Mouse (Mus musculus) embryonic facial prominence, embryonic 15.5 days (tissue): Measurements from ENCODE around the gene Scd3. TPM values are rescaled to one million over a fixed set of nuclear protein-coding genes. Genes with fewer than 3 reads are reported as not detected.

Source experiments
- ATAC-seq: fragments of 200-750 bp; cut with Nextera tagmentation; 2 replicates; pipeline ENCODE4 v1.8.0; 2017; ENCODE audit warnings: low read depth, moderate TSS enrichment; ENCODE audit not compliant: insufficient number of reproducible peaks, low FRiP score, low TSS enrichment
- H3K27ac ChIP-seq: fragments of 300-500 bp; sonication (generic); replicated peaks from 2 replicates; pipeline ENCODE4 v1.5.1; 2015; ENCODE audit warnings: mild to moderate bottlenecking, inconsistent platforms
- H3K27me3 ChIP-seq: fragments of 300-500 bp; sonication (generic); 2 replicates; pipeline ENCODE4 v1.6.1; 2015; ENCODE audit warnings: inconsistent platforms
- H3K36me3 ChIP-seq: fragments of 300-500 bp; sonication (generic); 2 replicates; pipeline ENCODE4 v1.6.1; 2015; ENCODE audit warnings: mild to moderate bottlenecking, inconsistent platforms
- H3K4me1 ChIP-seq: fragments of 300-500 bp; sonication (generic); 2 replicates; pipeline ENCODE4 v1.6.1; 2015; ENCODE audit warnings: inconsistent platforms
- H3K4me2 ChIP-seq: fragments of 300-500 bp; sonication (generic); replicated peaks from 2 replicates; pipeline ENCODE4 v1.6.1; 2015; ENCODE audit warnings: mild to moderate bottlenecking, inconsistent platforms
- H3K4me3 ChIP-seq: fragments of 300-500 bp; sonication (generic); replicated peaks from 2 replicates; pipeline ENCODE4 v1.5.1; 2015; ENCODE audit warnings: mild to moderate bottlenecking, inconsistent platforms
- H3K9ac ChIP-seq: fragments of 300-500 bp; sonication (generic); 2 replicates; pipeline ENCODE4 v1.6.1; 2015; ENCODE audit warnings: inconsistent platforms
- H3K9me3 ChIP-seq: fragments of 300-500 bp; sonication (generic); replicated peaks from 2 replicates; pipeline ENCODE4 v1.6.1; 2016; ENCODE audit warnings: inconsistent platforms
- WGBS: fragments of 180-500 bp; shearing (Covaris S2); methylation state at CpG from one replicate; pipeline ENCODE4 v1.1.7; 2015; 5-methylcytosine and 5-hydroxymethylcytosine counted together
- polyA plus RNA-seq: library from polyadenylated mRNA; unstranded; fragments of >200 nt; fragmentation: Nextera tagmentation; extraction: Ambion mirVana; gene quantifications from 2 replicates; pipeline ENCODE4 v1.2.1, GENCODE M21; 2015

The Scd3 gene
- 0.89 and 0.96 TPM in 2 replicates for polyA plus RNA-seq

GRCm38 (mm10) chr19:44203015-44203564 lies at the start of gene Scd3:
TSS of gene Scd3 (plus strand) at chr19:44203269.
- H3K27ac ChIP-seq = no peak within 1 kb of the TSS
- no peak; the same call in 1 of the 2 replicates for ATAC-seq
- no peaks in the 10 kb centered on the region for H3K4me1 ChIP-seq
- H3K36me3 ChIP-seq = no peaks in the 10 kb centered on the region
- H3K27me3 ChIP-seq = no peaks in the 10 kb centered on the region
- no peaks in the 10 kb centered on the region for H3K9me3 ChIP-seq
- H3K9ac ChIP-seq = no peak within 1 kb of the TSS
- H3K4me3 ChIP-seq = no peak within 1 kb of the TSS
- 86% methylated on average over 9 of the region's 9 CpGs for WGBS
- no peak within 1 kb of the TSS for H3K4me2 ChIP-seq

- Histone ChIP-seq H3K36me3 (no peaks in the 10 kb centered on the region), H3K27me3 (peaks cover 29% of the 10 kb centered on the region), H3K4me3 (no peak overlapping the region), H3K9ac (no peak overlapping the region), H3K4me1 (no peaks in the 10 kb centered on the region), H3K4me2 (no peak overlapping the region), H3K27ac (no peak overlapping the region), H3K9me3 (no peaks in the 10 kb centered on the region)
- ATAC-seq = no peak
- 75% methylated on average over 5 of the region's 5 CpGs for WGBS
These were observed 49.3 kb upstream of the Scd3 start for GRCm38 (mm10) chr19:44153781-44154180.

- Histone ChIP-seq H3K27ac (no peak overlapping the region), H3K4me3 (no peak overlapping the region), H3K36me3 (no peaks in the 10 kb centered on the region), H3K4me1 (no peaks in the 10 kb centered on the region), H3K27me3 (peaks cover 25% of the 10 kb centered on the region), H3K9ac (no peak overlapping the region), H3K4me2 (no peak overlapping the region), H3K9me3 (no peaks in the 10 kb centered on the region)
- 90% methylated on average over 10 of the region's 10 CpGs for WGBS
- no peak for ATAC-seq
These were observed 46.1 kb upstream of the Scd3 start for GRCm38 (mm10) chr19:44157005-44157404.

GRCm38 (mm10) chr19:44159386-44159785 lies 43.7 kb upstream of the Scd3 start:
- Histone ChIP-seq H3K36me3 (no peaks in the 10 kb centered on the region), H3K4me1 (no peaks in the 10 kb centered on the region), H3K27me3 (peaks cover 12% of the 10 kb centered on the region), H3K4me3 (no peak overlapping the region), H3K27ac (no peak overlapping the region), H3K9ac (no peak overlapping the region), H3K9me3 (no peaks in the 10 kb centered on the region), H3K4me2 (no peak overlapping the region)
- 78% methylated on average over 3 of the region's 3 CpGs for WGBS
- no peak for ATAC-seq

- ATAC-seq = no peak
- H3K36me3 ChIP-seq = no peaks in the 10 kb centered on the region
- 9% methylated on average over 3 of the region's 3 CpGs for WGBS
These were observed 41.6 kb upstream of the Scd3 start for GRCm38 (mm10) chr19:44161515-44161914.

DNA sequence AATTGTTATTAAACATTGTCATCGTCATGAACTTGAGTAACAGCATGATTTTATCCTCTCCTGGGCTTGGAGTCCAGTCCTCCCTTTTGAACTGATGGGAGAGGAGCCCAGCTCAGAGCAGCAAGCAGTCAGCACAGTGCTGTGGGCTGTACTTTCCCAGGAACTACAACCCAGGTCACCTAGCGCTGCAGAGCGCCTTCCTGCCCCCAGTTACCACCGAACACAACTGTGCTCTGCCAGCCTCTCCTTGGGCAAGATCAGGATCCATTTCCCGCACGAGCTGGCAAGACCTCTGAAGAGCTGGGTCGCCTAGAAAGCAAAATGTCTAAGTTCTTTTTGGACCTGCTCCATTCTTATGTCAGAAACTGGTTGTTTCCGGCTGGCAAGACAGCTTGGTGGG lies 28.2 kb upstream of the Scd3 start:
- 66% methylated on average over 8 of the region's 8 CpGs for WGBS
- H3K9ac ChIP-seq = no peak overlapping the region
- no peaks in the 10 kb centered on the region for H3K27me3 ChIP-seq
- H3K36me3 ChIP-seq = no peaks in the 10 kb centered on the region
- no peaks in the 10 kb centered on the region for H3K9me3 ChIP-seq
- no peak overlapping the region for H3K4me2 ChIP-seq
- H3K4me1 ChIP-seq = no peaks in the 10 kb centered on the region
- H3K4me3 ChIP-seq = no peak overlapping the region
- no peak for ATAC-seq
- H3K27ac ChIP-seq = no peak overlapping the region

More at GRCm38 (mm10) chr19:44161515-44161914, 41.6 kb upstream of the Scd3 start:
- Histone ChIP-seq H3K9ac (no peak overlapping the region), H3K27me3 (peaks cover 5% of the 10 kb centered on the region; the same call in 1 of the 2 replicates), H3K4me2 (no peak overlapping the region), H3K27ac (no peak overlapping the region), H3K9me3 (no peaks in the 10 kb centered on the region), H3K4me1 (no peaks in the 10 kb centered on the region), H3K4me3 (no peak overlapping the region)

- no peak overlapping the region for H3K4me2 ChIP-seq
- 81% methylated on average over 3 of the region's 3 CpGs for WGBS
- no peaks in the 10 kb centered on the region for H3K4me1 ChIP-seq
- no peak overlapping the region for H3K4me3 ChIP-seq
- H3K27ac ChIP-seq = no peak overlapping the region
- no peak overlapping the region for H3K9ac ChIP-seq
- ATAC-seq = no peak
- H3K9me3 ChIP-seq = no peaks in the 10 kb centered on the region
- no peaks in the 10 kb centered on the region for H3K36me3 ChIP-seq
- no peaks in the 10 kb centered on the region for H3K27me3 ChIP-seq
These were observed 26.3 kb upstream of the Scd3 start for GRCm38 (mm10) chr19:44176741-44177140.

GRCm38 (mm10) chr19:44180502-44180901 lies 22.6 kb upstream of the Scd3 start:
- Histone ChIP-seq H3K9ac (no peak overlapping the region), H3K4me2 (no peak overlapping the region), H3K4me1 (no peaks in the 10 kb centered on the region), H3K27me3 (no peaks in the 10 kb centered on the region), H3K27ac (no peak overlapping the region), H3K4me3 (no peak overlapping the region), H3K36me3 (no peaks in the 10 kb centered on the region), H3K9me3 (no peaks in the 10 kb centered on the region)
- WGBS = 65% methylated on average over 1 of the region's 1 CpGs
- ATAC-seq = no peak

GRCm38 (mm10) chr19:44183968-44184367 lies 19.1 kb upstream of the Scd3 start:
- Histone ChIP-seq H3K9ac (no peak overlapping the region), H3K4me3 (no peak overlapping the region), H3K9me3 (no peaks in the 10 kb centered on the region), H3K27me3 (no peaks in the 10 kb centered on the region), H3K36me3 (no peaks in the 10 kb centered on the region), H3K4me2 (no peak overlapping the region), H3K27ac (no peak overlapping the region), H3K4me1 (no peaks in the 10 kb centered on the region)
- 78% methylated on average over 3 of the region's 3 CpGs for WGBS
- ATAC-seq = no peak

- H3K27me3 ChIP-seq = no peaks in the 10 kb centered on the region
- no peak overlapping the region for H3K27ac ChIP-seq
- no peak overlapping the region for H3K4me2 ChIP-seq
- H3K9ac ChIP-seq = no peak overlapping the region
- no peaks in the 10 kb centered on the region for H3K4me1 ChIP-seq
- 66% methylated on average over 4 of the region's 4 CpGs for WGBS
- no peak overlapping the region for H3K4me3 ChIP-seq
- H3K36me3 ChIP-seq = no peaks in the 10 kb centered on the region
- no peak for ATAC-seq
- no peaks in the 10 kb centered on the region for H3K9me3 ChIP-seq
These were observed 14.0 kb upstream of the Scd3 start for GRCm38 (mm10) chr19:44189056-44189455.

DNA sequence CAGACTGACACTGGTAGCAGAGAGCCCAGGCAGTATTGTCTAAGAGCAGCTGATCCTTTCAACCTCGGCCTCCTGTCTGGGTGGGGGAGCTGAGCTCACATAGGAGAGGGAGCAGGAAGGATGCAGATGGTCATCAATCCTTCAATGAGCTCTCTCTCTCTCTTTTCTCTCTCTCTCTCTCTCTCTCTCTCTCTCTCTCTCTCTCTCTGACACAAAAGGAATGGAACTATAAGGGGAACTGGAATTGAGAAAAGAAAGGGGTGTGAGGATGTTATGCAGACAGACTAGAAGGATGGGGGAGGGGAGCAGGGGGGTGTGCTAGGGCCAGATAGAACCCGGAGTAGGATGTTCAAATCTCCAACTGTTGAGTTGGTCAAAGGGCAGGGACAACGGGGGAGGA lies 10.7 kb upstream of the Scd3 start, which contains the start of gene Pkd2l1:
TSS of gene Pkd2l1 (minus strand) at position 101 of the 400 bp plus-strand sequence.
- ATAC-seq = no peak
- no peaks in the 10 kb centered on the region for H3K36me3 ChIP-seq
- H3K9me3 ChIP-seq = no peaks in the 10 kb centered on the region
- H3K27me3 ChIP-seq = no peaks in the 10 kb centered on the region
- no peak within 1 kb of the TSS for H3K4me2 ChIP-seq
- no peak within 1 kb of the TSS for H3K9ac ChIP-seq
- no peak within 1 kb of the TSS for H3K27ac ChIP-seq
- H3K4me3 ChIP-seq = no peak within 1 kb of the TSS
- 51% methylated on average over 3 of the region's 3 CpGs for WGBS
- H3K4me1 ChIP-seq = no peaks in the 10 kb centered on the region

DNA sequence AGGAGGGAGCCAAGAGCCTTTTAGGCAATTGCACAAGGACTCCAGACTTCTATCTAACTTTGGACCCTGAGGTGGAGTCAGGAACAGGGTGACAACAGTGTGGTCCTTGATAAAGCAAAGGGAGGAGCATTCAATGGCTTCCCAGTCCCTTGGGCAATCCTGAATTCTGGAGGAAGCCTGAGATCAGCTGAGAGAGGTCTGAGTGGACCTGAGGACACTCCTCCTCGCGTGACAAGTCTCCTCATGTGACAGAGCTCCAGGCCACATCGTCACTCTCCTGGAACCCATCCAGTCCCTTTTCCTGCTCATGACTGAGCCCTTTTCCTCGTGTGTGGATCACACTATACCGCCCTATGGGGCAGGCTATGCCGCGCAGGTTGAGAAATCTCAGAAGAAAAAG lies 9.2 kb upstream of the Scd3 start:
- Histone ChIP-seq H3K36me3 (no peaks in the 10 kb centered on the region), H3K9ac (no peak overlapping the region), H3K9me3 (no peaks in the 10 kb centered on the region), H3K4me3 (no peak overlapping the region), H3K4me2 (no peak overlapping the region), H3K27me3 (no peaks in the 10 kb centered on the region), H3K27ac (no peak overlapping the region), H3K4me1 (no peaks in the 10 kb centered on the region)
- 74% methylated on average over 7 of the region's 7 CpGs for WGBS
- ATAC-seq = no peak
